18 mouse cellular contexts compared by ENCODE assay signal in genomic region chr16:76525563-76525962, GRCm38 (mm10).
DNase-seq lines count a peak whose midpoint lies in the region; TF ChIP-seq lines count a peak whose summit lies in the region.
"Had no signal": no experiment of that assay in that cellular context is flagged by ENCODE, and none has a peak within 500 bp of the region (broad histone marks: within the 10 kb centered on the region; RNA-seq: fewer than 3 reads in every experiment).

No protein-coding gene starts in this region.

- peak; percentile 68; the same call in 1 of the 2 replicates for TF ChIP-seq EP300 in heart, adult 2 months (IDR thresholded peaks at IDR 0.05; ENCODE audit: insufficient read depth, low read depth, low read length)

- intact Hi-C loops in heart, adult 2 months (cut with DNase I) = loop anchor here (5.0 to 10.0 kb wide), 3 partner anchors 88 to 231 kb away; partner anchors contain the start of gene Nrip1
- intact Hi-C loops in heart, postnatal 10 days (cut with DNase I) = no loop called here
- intact Hi-C loops in heart, postnatal 25 days (cut with DNase I) = no loop called here

- H3K9me3 ChIP-seq in heart, embryonic 10.5 days = no peaks in the 10 kb centered on the region
- H3K9me3 ChIP-seq: embryonic facial prominence, embryonic 10.5 days; forebrain, embryonic 10.5 days; hindbrain, embryonic 10.5 days; intestine, embryonic 15.5 days had no signal

- TF ChIP-seq CTCF in heart, adult 2 months (IDR thresholded peaks at IDR 0.05) = no peak
- no peak for TF ChIP-seq CTCF in embryonic fibroblast, embryonic 13.5 days (IDR thresholded peaks at IDR 0.05; ENCODE audit: borderline replicate concordance, insufficient read depth, low read length)
- no peak for TF ChIP-seq CTCF in lung, adult 2 months (IDR thresholded peaks at IDR 0.05; ENCODE audit: insufficient read depth, low read length)

- H3K27ac ChIP-seq in heart, adult 2 months = peak overlapping the region; percentile 53
- no peak overlapping the region for H3K27ac ChIP-seq in heart, embryonic 10.5 days
- peak overlapping the region; percentile 37; the same call in 1 of the 2 replicates for H3K27ac ChIP-seq in embryonic fibroblast, embryonic 13.5 days (ENCODE audit: insufficient read depth, low read length)
- H3K27ac ChIP-seq: forebrain, embryonic 10.5 days; gastrocnemius, adult 2 months; hindbrain, embryonic 10.5 days; hindbrain, embryonic 14.5 days; intestine, embryonic 15.5 days had no signal

- peaks cover 4% of the 10 kb centered on the region for H3K36me3 ChIP-seq in heart, adult 2 months (ENCODE audit: control insufficient read depth, insufficient read depth, low read length)
- H3K36me3 ChIP-seq in heart, embryonic 10.5 days = no peaks in the 10 kb centered on the region
- H3K36me3 ChIP-seq: embryonic facial prominence, embryonic 10.5 days; forebrain, embryonic 10.5 days; hindbrain, embryonic 10.5 days; intestine, embryonic 15.5 days had no signal

- H3K9ac ChIP-seq in heart, adult 2 months (ENCODE audit: low read depth, low read length) = no peak overlapping the region
- H3K9ac ChIP-seq: hindbrain, embryonic 14.5 days; intestine, embryonic 15.5 days had no signal

- DNase-seq in heart, adult 2 months = peak in 1 of 2 experiments; percentile 26
- DNase-seq in heart, embryonic 10.5 days (ENCODE audit: low spot score) = no peak
- peak; percentile 38 to 40 for DNase-seq in heart, postnatal 10 days
- DNase-seq in heart, postnatal 25 days (ENCODE audit: low spot score) = no peak
- DNase-seq in lung, adult 2 months = no peak
- DNase-seq: adrenal gland, postnatal 25 days; cerebellum, adult 2 months; cerebellum, postnatal 10 days; gastrocnemius, adult 2 months; gastrocnemius, postnatal 25 days; kidney, adult 2 months had no signal

- WGBS in heart, adult 2 months = 45% methylated on average over 5 of the region's 5 CpGs
- WGBS in heart, embryonic 10.5 days = 61% methylated on average over 5 of the region's 5 CpGs
- 51% methylated on average over 5 of the region's 5 CpGs for WGBS in lung, adult 2 months

- peaks cover 7% of the 10 kb centered on the region for H3K4me1 ChIP-seq in heart, adult 2 months (ENCODE audit: control insufficient read depth, insufficient read depth, low read length)
- peaks cover 6% of the 10 kb centered on the region; the same call in 1 of the 2 replicates for H3K4me1 ChIP-seq in heart, embryonic 10.5 days
- peaks cover 5% of the 10 kb centered on the region; the same call in 1 of the 2 replicates for H3K4me1 ChIP-seq in embryonic fibroblast, embryonic 13.5 days (ENCODE audit: control insufficient read depth, insufficient read depth, low read length)
- peaks cover 2% of the 10 kb centered on the region for H3K4me1 ChIP-seq in lung, adult 2 months (ENCODE audit: control insufficient read depth, insufficient read depth, low read length)
- H3K4me1 ChIP-seq: hindbrain, embryonic 10.5 days; intestine, embryonic 15.5 days had no signal

- no peak for TF ChIP-seq POLR2A in heart, adult 2 months (IDR thresholded peaks at IDR 0.05; ENCODE audit: insufficient read depth, low read depth, low read length)
- TF ChIP-seq POLR2A in embryonic fibroblast, embryonic 13.5 days (IDR thresholded peaks at IDR 0.05; ENCODE audit: low read depth, low read length) = no peak
- TF ChIP-seq POLR2A in lung, adult 2 months (IDR thresholded peaks at IDR 0.05; ENCODE audit: borderline replicate concordance, extremely low read depth, low read depth, low read length) = no peak

- no peaks in the 10 kb centered on the region for H3K27me3 ChIP-seq in heart, adult 2 months (ENCODE audit: control insufficient read depth, insufficient read depth, low read length)
- H3K27me3 ChIP-seq in heart, embryonic 10.5 days (ENCODE audit: insufficient read depth, poor library complexity, severe bottlenecking) = no peaks in the 10 kb centered on the region
- H3K27me3 ChIP-seq: intestine, embryonic 15.5 days had no signal

- H3K79me2 ChIP-seq in heart, adult 2 months (replicated peaks; ENCODE audit: control insufficient read depth, insufficient read depth, low read length) = no peaks in the 10 kb centered on the region

- no peak overlapping the region for H3K4me3 ChIP-seq in heart, adult 2 months
- H3K4me3 ChIP-seq in heart, embryonic 10.5 days = no peak overlapping the region
- no peak overlapping the region for H3K4me3 ChIP-seq in embryonic fibroblast, embryonic 13.5 days (ENCODE audit: insufficient read depth, low read length)
- no peak overlapping the region for H3K4me3 ChIP-seq in lung, adult 2 months (replicated peaks; ENCODE audit: extremely low read depth, low read depth, low read length)
- H3K4me3 ChIP-seq: embryonic facial prominence, embryonic 10.5 days; erythroblast, embryonic 14.5 days; forebrain, embryonic 10.5 days; gastrocnemius, adult 2 months; hindbrain, embryonic 10.5 days; intestine, embryonic 15.5 days had no signal

Comparison
In these comparisons a context has a peak if more than half of its experiments do, and no peak if none do; other contexts are left out.
1. DNase-seq: peak in heart, postnatal 10 days (2 of 2); none in heart, embryonic 10.5 days (single experiment), heart, postnatal 25 days (single experiment) and lung, adult 2 months (single experiment).